Mouse (Mus musculus) urinary bladder, adult 18-20 months (tissue): ENCODE data around the gene Slc7a6.

ENCODE experiments used
- DNase-seq, 2 experiments: peaks; one replicate each; pipeline ENCODE4 v3.0.0; 2022; ENCODE audit warnings: low spot score in 2 of 2, mixed read lengths in 2 of 2

The Slc7a6 gene

GRCm38 (mm10) chr8:106140191-106140590 lies 28.5 kb upstream of the Slc7a6 start:
- no peak for DNase-seq

DNA sequence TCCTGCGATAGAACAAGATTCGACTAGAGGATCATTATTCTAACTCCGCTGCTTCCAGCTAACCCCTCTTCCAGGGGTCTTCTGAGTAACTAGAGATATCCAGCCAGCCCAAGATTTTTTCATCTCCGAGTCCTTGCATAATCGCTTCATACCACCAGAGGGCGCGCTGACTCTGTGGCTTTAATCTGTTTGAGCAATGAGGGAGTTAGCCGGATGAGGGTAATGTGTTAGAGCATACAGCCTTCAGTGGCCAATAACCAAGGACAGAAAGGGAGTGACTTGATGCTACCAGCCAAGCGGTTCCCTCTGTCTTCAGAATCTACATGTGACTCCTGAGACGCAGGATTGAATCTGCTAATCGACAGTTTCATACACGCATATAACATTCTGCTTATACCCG lies 27.9 kb upstream of the Slc7a6 start:
- DNase-seq = peak in 1 of 2 experiments; percentile 68

DNA sequence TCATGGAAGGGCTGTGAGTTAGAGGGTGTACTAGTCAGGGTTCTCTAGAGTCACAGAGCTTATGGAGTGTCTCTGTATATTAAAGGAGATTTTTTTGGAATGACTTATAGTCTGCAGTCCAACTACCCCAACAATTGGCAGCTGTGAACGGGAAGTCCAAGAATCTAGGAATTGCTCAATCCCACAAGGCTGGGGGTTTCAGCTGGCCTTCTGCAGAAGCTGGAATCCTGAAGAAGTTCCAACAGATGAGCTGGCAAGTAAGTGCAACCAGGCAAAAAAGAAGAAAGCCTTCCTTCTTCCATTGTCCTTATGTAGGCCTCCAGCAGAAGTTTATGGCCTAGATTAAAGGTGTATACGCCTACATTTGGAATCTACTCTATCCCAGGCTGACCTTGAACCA lies 23.3 kb upstream of the Slc7a6 start:
- DNase-seq = no peak

DNA sequence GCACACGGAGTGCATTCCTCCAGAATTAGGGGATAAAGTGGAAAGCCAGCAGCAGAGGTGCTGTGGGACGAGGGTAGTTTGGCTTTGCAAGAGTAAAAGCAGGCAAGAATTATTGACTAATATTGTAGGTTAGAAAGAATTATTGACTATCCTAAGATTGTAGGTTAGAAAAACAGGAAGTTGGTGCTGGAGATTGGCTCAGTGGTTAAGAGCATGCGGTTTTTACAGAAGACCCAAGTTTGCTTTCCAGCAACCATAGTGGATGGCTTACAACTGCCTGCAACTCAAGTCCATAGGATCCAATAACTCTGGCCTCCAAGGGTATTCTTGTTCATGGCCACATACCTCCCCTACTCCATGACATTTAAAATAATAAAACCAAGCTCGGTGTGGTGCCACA lies 22.6 kb upstream of the Slc7a6 start:
- no peak for DNase-seq

- DNase-seq = no peak
Observed at GRCm38 (mm10) chr8:106147868-106148565, 20.6 kb upstream of the Slc7a6 start.

- DNase-seq = no peak
Observed at GRCm38 (mm10) chr8:106149025-106149424, 19.6 kb upstream of the Slc7a6 start.

DNA sequence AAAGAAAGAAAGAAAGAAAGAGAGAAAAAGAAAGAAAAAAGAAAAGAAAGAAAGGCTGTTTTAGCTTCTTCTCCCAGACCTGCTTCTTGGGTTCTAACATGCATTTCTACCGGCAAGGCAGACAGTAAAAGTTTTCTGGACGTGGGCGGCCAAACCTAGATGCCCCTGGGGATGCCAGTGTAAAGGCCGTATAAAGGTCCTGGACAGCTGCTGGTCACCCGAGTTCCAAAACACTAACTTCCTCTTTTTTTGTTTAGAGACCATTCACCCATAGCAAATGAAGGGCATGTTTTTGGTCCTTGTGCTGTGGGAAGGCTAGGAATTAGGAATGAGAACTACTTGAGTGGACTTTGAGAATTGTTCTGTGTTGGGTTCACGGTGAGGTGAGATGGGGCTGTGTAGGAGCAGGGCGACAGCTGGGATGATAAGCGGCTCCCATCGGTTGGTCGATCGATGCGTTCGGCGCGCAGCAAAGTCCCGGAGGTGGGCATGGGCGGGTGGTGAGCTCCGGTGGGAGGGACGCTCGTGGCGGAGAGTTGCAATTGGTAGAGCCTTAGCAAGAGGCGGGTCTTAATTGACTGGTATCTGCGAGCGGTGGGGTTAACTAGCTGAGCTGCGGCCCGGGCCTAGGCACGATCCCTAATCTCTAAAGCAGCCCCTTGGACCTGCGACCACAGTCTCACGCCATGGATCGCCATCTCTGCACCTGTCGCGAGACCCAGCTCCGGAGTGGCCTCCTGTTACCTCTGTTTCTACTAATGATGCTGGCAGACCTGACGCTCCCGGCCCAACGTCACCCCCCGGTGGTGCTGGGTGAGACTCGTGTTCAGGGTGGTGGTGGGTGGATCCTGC lies 18.6 kb upstream of the Slc7a6 start, which contains the start of gene Pla2g15:
Pla2g15 (plus strand) TSS at position 599 of the 852 bp plus-strand sequence.
- peak; percentile 84 to 87 for DNase-seq

GRCm38 (mm10) chr8:106150653-106151000 lies 18.0 kb upstream of the Slc7a6 start:
- no peak for DNase-seq

- no peak for DNase-seq
Observed at GRCm38 (mm10) chr8:106151041-106151440, 17.6 kb upstream of the Slc7a6 start.

DNA sequence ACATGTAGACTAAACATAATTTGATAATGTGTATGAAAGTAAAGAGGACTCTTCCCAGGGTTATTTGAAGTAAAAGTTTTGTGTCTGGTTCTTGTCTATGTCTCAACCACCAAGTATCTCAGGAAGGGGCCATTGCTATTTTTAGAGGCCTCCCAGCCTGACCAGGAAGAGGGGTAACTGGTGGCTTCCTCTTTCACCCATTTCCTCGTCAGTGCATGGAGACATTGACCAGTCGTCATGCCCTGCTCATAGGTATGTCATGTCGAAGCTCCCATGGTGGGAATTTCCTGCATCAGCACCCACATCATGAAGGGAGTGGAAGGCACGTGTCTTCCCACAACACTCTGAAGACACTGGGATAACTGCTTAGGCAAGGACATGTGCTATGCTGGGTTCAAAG lies 15.8 kb upstream of the Slc7a6 start:
- DNase-seq = no peak

GRCm38 (mm10) chr8:106157419-106157818 lies 11.2 kb upstream of the Slc7a6 start:
- no peak for DNase-seq

DNA sequence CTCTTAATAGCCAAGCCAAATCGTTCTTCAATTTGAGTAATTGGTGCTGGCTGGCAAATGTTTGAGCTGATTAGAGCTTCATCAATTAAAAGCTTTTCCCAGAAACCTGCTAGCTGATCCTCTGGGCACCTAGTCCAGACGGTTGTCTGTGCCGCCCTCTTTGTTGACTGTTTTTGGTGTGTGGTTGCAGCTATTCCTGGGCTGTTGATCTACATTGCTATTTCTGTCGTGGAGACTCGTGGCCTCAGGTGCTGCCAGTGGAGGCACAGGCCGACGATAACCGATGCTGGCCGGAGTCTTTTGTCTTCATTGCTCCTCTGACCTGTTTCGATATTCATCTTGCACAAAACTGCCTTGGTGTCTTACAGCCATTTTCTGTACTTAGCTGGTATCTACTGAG lies 10.3 kb upstream of the Slc7a6 start:
- DNase-seq = no peak

GRCm38 (mm10) chr8:106159876-106160275 lies 8.8 kb upstream of the Slc7a6 start:
- DNase-seq = no peak

DNA sequence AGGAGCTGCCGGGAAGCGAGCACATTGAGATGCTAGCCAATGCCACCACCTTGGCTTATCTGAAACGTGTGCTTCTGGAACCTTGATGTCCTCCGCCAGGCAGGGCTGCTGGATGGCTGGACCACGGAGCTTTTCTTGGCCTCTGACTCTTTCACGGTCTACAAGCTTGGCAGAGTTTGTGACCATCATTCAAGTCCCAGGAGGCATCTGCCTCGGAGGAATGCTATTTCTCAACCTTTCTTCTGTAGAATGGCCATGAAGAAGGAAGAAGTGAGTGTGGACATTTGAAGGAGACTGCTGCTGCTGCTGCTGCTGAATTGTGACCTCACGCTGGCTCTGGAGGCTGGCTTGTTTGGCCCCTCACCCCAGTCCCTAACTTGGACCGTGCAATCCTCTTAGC lies 5.4 kb upstream of the Slc7a6 start:
- no peak for DNase-seq

DNA sequence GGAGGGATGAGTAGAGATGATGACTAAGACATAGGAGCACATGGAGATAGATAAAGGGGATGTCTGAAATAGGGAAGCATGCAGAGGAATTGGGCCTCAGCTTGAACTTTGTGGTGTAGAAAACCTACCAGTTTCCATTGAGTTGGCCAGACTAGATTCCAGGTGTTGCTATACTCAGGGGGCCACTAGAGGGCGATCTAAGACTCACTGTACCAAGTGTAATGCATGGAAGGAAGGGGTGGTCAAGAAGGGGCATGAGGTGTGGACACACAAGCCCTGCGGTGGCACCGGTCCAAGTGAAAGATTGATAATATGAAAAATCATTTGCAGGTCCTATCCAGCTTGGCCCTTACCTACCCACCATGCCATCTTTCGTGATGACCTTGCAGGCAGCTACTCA lies 3.2 kb upstream of the Slc7a6 start:
- peak; percentile 58 to 64 for DNase-seq

- peak in 1 of 2 experiments; percentile 63 for DNase-seq
Observed at GRCm38 (mm10) chr8:106169017-106169933, 618 bp downstream of the Slc7a6 start.

GRCm38 (mm10) chr8:106169934-106170480 lies 1.4 kb downstream of the Slc7a6 start:
- no peak for DNase-seq

- DNase-seq = no peak
Observed at GRCm38 (mm10) chr8:106173566-106173965, 4.9 kb downstream of the Slc7a6 start.

GRCm38 (mm10) chr8:106176891-106177290 lies 8.2 kb downstream of the Slc7a6 start:
- no peak for DNase-seq

- no peak for DNase-seq
Observed at GRCm38 (mm10) chr8:106177594-106177993, 8.9 kb downstream of the Slc7a6 start.

DNA sequence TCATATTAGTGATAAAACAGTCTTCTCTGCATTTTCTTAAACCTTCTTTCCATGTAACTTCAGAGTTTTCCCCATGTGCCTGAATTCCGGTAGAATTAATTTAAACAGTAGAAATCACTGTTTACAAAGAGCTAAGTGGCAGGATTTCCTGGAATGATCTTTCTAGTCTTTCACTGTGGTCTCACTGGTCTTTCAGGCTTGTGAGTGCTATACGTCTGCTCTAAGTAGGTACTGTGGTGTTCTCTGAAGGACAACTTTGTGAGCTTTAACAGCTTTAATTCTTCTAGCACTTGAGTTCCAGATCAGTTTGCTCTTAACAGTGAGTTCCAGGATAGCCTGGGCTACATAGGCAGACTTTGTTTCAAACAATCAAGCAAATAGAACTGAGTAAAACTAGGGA lies 9.8 kb downstream of the Slc7a6 start:
- no peak for DNase-seq
